Mouse (Mus musculus) lung, adult 2 months (tissue): Measurements from ENCODE around the gene Rfx5.

Experiments
- CTCF ChIP-seq: fragments of 200-500 bp; IDR thresholded peaks from 2 replicates; pipeline ENCODE4 v1.5.1; 2011; ENCODE audit warnings: mild to moderate bottlenecking, low read length, control low read depth; ENCODE audit not compliant: insufficient read depth
- POLR2A ChIP-seq: fragments of 200-500 bp; IDR thresholded peaks from 2 replicates; pipeline ENCODE4 v1.6.1; 2011; ENCODE audit warnings: low read depth, mild to moderate bottlenecking, control low read depth, low read length, borderline replicate concordance; ENCODE audit errors: extremely low read depth

- no peak for TF ChIP-seq CTCF
- TF ChIP-seq POLR2A: peak; percentile 98
Observed at GRCm38 (mm10) chr3:94932809-94933564, 20.9 kb upstream of the Rfx5 start, which contains the start of gene Selenbp1.
